Mouse (Mus musculus): ENCODE results near the gene Atrip. TPM values are rescaled to one million over a fixed set of nuclear protein-coding genes. Genes with fewer than 3 reads are reported as not detected.

Gene Atrip
- polyA plus RNA-seq, 1 experiment, result 39.9 TPM

- 76% methylated on average over 6 of the region's 6 CpGs for WGBS
- no peak for TF ChIP-seq POLR2A (IDR thresholded peaks at IDR 0.05; ENCODE audit: control insufficient read depth, extremely low read depth, insufficient read depth, low read length, poor library complexity)
- no peak for TF ChIP-seq CTCF (IDR thresholded peaks at IDR 0.05; ENCODE audit: borderline replicate concordance, control insufficient read depth, extremely low read depth, insufficient read depth, low read length, poor library complexity)
- Histone ChIP-seq H3K4me3 (ENCODE audit: control insufficient read depth, insufficient read depth, low read length) (no peak overlapping the region), H3K4me1 (replicated peaks; ENCODE audit: control insufficient read depth, insufficient read depth, low read length) (peaks cover 3% of the 10 kb centered on the region; the same call in 1 of the 2 replicates), H3K27ac (ENCODE audit: control insufficient read depth, insufficient read depth, low read length) (no peak overlapping the region), H3K36me3 (ENCODE audit: control insufficient read depth, insufficient read depth, low read length) (no peaks in the 10 kb centered on the region), H3K27me3 (ENCODE audit: control insufficient read depth, insufficient read depth, low read length) (no peaks in the 10 kb centered on the region)
- DNase-seq, result no peak
Observed at GRCm38 (mm10) chr9:109032435-109032834, 41.5 kb downstream of the Atrip start.

- Histone ChIP-seq H3K36me3 (ENCODE audit: control insufficient read depth, insufficient read depth, low read length) (no peaks in the 10 kb centered on the region), H3K4me1 (replicated peaks; ENCODE audit: control insufficient read depth, insufficient read depth, low read length) (peaks cover 3% of the 10 kb centered on the region; the same call in 1 of the 2 replicates), H3K27ac (ENCODE audit: control insufficient read depth, insufficient read depth, low read length) (no peak overlapping the region), H3K4me3 (ENCODE audit: control insufficient read depth, insufficient read depth, low read length) (no peak overlapping the region), H3K27me3 (ENCODE audit: control insufficient read depth, insufficient read depth, low read length) (no peaks in the 10 kb centered on the region)
- DNase-seq, result no peak
- WGBS, result 97% methylated on average over 8 of the region's 8 CpGs
- TF ChIP-seq POLR2A (IDR thresholded peaks at IDR 0.05; ENCODE audit: control insufficient read depth, extremely low read depth, insufficient read depth, low read length, poor library complexity) (no peak), CTCF (IDR thresholded peaks at IDR 0.05; ENCODE audit: borderline replicate concordance, control insufficient read depth, extremely low read depth, insufficient read depth, low read length, poor library complexity) (no peak)
Observed at GRCm38 (mm10) chr9:109031686-109032085, 42.2 kb downstream of the Atrip start.

GRCm38 (mm10) chr9:109031001-109031400, 42.9 kb downstream of the Atrip start:
- Histone ChIP-seq H3K36me3 (ENCODE audit: control insufficient read depth, insufficient read depth, low read length) (no peaks in the 10 kb centered on the region), H3K4me3 (ENCODE audit: control insufficient read depth, insufficient read depth, low read length) (no peak overlapping the region), H3K27ac (ENCODE audit: control insufficient read depth, insufficient read depth, low read length) (no peak overlapping the region), H3K27me3 (ENCODE audit: control insufficient read depth, insufficient read depth, low read length) (no peaks in the 10 kb centered on the region), H3K4me1 (replicated peaks; ENCODE audit: control insufficient read depth, insufficient read depth, low read length) (peaks cover 3% of the 10 kb centered on the region; the same call in 1 of the 2 replicates)
- DNase-seq, result no peak
- 97% methylated on average over 7 of the region's 7 CpGs for WGBS
- TF ChIP-seq POLR2A (IDR thresholded peaks at IDR 0.05; ENCODE audit: control insufficient read depth, extremely low read depth, insufficient read depth, low read length, poor library complexity) (no peak), CTCF (IDR thresholded peaks at IDR 0.05; ENCODE audit: borderline replicate concordance, control insufficient read depth, extremely low read depth, insufficient read depth, low read length, poor library complexity) (no peak)

DNA sequence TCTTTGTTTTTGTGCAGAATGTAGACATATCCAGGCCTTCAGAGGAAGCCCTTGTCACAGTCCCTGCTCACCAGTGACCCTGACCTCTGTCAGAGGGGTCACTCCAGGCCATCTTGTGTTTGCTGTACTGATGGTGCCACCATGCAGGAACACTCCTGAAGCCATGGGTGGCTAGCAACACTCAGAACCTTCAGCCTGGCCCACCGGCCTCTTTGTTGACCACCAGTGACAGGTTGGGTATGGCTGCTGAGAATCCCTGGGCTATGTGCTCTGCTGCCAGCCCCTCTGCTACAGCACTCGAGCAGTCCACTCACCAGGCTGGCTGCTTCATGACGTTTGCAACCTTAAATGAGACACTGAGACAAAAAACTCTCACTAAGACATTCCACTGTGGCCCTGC, 43.6 kb downstream of the Atrip start:
- TF ChIP-seq CTCF (IDR thresholded peaks at IDR 0.05; ENCODE audit: borderline replicate concordance, control insufficient read depth, extremely low read depth, insufficient read depth, low read length, poor library complexity) (no peak), POLR2A (IDR thresholded peaks at IDR 0.05; ENCODE audit: control insufficient read depth, extremely low read depth, insufficient read depth, low read length, poor library complexity) (no peak)
- 90% methylated on average over 3 of the region's 3 CpGs for WGBS
- Histone ChIP-seq H3K4me3 (ENCODE audit: control insufficient read depth, insufficient read depth, low read length) (no peak overlapping the region), H3K36me3 (ENCODE audit: control insufficient read depth, insufficient read depth, low read length) (no peaks in the 10 kb centered on the region), H3K27ac (ENCODE audit: control insufficient read depth, insufficient read depth, low read length) (no peak overlapping the region), H3K27me3 (ENCODE audit: control insufficient read depth, insufficient read depth, low read length) (no peaks in the 10 kb centered on the region), H3K4me1 (replicated peaks; ENCODE audit: control insufficient read depth, insufficient read depth, low read length) (peaks cover 3% of the 10 kb centered on the region; the same call in 1 of the 2 replicates)
- no peak for DNase-seq

DNA sequence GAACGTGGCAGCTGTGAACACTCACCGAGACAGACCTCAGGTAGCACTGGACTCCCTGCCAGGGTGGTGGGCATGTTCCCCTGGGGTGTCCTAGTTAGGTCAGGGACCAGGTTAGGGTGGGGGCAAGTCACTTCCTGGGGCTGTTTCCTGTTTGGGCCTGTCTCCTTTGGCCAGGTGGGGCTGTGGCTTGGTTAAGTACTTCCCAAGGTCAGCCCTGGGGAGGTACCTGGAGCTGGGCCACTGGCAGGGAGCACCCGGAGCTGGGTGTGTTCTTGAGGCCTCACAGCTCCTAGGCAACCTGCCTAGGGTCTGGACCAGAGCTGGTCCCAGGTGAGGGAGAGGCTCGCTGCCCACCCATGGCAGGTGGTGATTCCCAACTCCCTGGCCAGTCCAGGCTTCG, 45.0 kb downstream of the Atrip start:
- WGBS, result 72% methylated on average over 5 of the region's 5 CpGs

DNA sequence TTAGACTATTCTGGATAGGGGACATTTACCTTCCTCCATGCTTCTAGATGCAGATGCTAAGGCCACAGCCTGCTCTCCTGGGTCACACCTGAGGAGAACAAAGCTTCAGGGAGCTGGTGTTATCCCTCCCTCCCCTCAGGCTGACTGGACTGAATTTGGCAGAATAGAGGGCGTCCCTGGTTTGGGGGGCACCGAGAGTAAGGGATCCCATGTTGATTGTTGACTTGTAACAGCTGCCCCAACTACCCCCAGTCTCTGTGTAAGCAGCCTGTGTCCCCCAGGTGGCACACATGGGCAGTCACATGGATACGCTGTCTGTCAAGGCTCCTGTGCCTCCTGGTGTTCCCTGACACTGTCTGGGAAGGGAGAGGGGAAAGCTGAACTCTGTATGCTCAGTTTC, 45.5 kb downstream of the Atrip start:
- WGBS, result 98% methylated on average over 3 of the region's 3 CpGs

More for the DNA sequence above, 45.0 kb downstream of the Atrip start:
- TF ChIP-seq CTCF (IDR thresholded peaks at IDR 0.05; ENCODE audit: borderline replicate concordance, control insufficient read depth, extremely low read depth, insufficient read depth, low read length, poor library complexity) (no peak), POLR2A (IDR thresholded peaks at IDR 0.05; ENCODE audit: control insufficient read depth, extremely low read depth, insufficient read depth, low read length, poor library complexity) (no peak)
- DNase-seq, result no peak
- Histone ChIP-seq H3K4me1 (replicated peaks; ENCODE audit: control insufficient read depth, insufficient read depth, low read length) (peaks cover 3% of the 10 kb centered on the region; the same call in 1 of the 2 replicates), H3K4me3 (ENCODE audit: control insufficient read depth, insufficient read depth, low read length) (no peak overlapping the region), H3K36me3 (ENCODE audit: control insufficient read depth, insufficient read depth, low read length) (no peaks in the 10 kb centered on the region), H3K27ac (ENCODE audit: control insufficient read depth, insufficient read depth, low read length) (no peak overlapping the region), H3K27me3 (ENCODE audit: control insufficient read depth, insufficient read depth, low read length) (no peaks in the 10 kb centered on the region)

GRCm38 (mm10) chr9:109027521-109027920, 46.4 kb downstream of the Atrip start:
- Histone ChIP-seq H3K4me3 (ENCODE audit: control insufficient read depth, insufficient read depth, low read length) (no peak overlapping the region), H3K27me3 (ENCODE audit: control insufficient read depth, insufficient read depth, low read length) (no peaks in the 10 kb centered on the region), H3K36me3 (ENCODE audit: control insufficient read depth, insufficient read depth, low read length) (no peaks in the 10 kb centered on the region), H3K4me1 (replicated peaks; ENCODE audit: control insufficient read depth, insufficient read depth, low read length) (peaks cover 11% of the 10 kb centered on the region; the same call in 1 of the 2 replicates), H3K27ac (ENCODE audit: control insufficient read depth, insufficient read depth, low read length) (no peak overlapping the region)
- no peak for DNase-seq
- no peak for TF ChIP-seq CTCF (IDR thresholded peaks at IDR 0.05; ENCODE audit: borderline replicate concordance, control insufficient read depth, extremely low read depth, insufficient read depth, low read length, poor library complexity)
- no peak for TF ChIP-seq POLR2A (IDR thresholded peaks at IDR 0.05; ENCODE audit: control insufficient read depth, extremely low read depth, insufficient read depth, low read length, poor library complexity)
- 85% methylated on average over 8 of the region's 8 CpGs for WGBS

More for the DNA sequence above, 45.5 kb downstream of the Atrip start:
- DNase-seq, result no peak
- TF ChIP-seq POLR2A (IDR thresholded peaks at IDR 0.05; ENCODE audit: control insufficient read depth, extremely low read depth, insufficient read depth, low read length, poor library complexity) (no peak), CTCF (IDR thresholded peaks at IDR 0.05; ENCODE audit: borderline replicate concordance, control insufficient read depth, extremely low read depth, insufficient read depth, low read length, poor library complexity) (no peak)
- Histone ChIP-seq H3K27me3 (ENCODE audit: control insufficient read depth, insufficient read depth, low read length) (no peaks in the 10 kb centered on the region), H3K27ac (ENCODE audit: control insufficient read depth, insufficient read depth, low read length) (no peak overlapping the region), H3K4me3 (ENCODE audit: control insufficient read depth, insufficient read depth, low read length) (no peak overlapping the region), H3K36me3 (ENCODE audit: control insufficient read depth, insufficient read depth, low read length) (no peaks in the 10 kb centered on the region), H3K4me1 (replicated peaks; ENCODE audit: control insufficient read depth, insufficient read depth, low read length) (peaks cover 6% of the 10 kb centered on the region; the same call in 1 of the 2 replicates)

Data from thymus, adult 2 months (tissue).